Mouse (Mus musculus) adrenal gland, adult (tissue): ENCODE measurements around the gene Slc30a10.

ENCODE experiments used
- DNase-seq, 2 experiments: peaks; one replicate each; pipeline ENCODE4 v3.0.0; 2022 to 2023; ENCODE audit warnings: low spot score in 1 of 2; ENCODE audit not compliant: inconsistent age in 2 of 2

Gene Slc30a10

GRCm38 (mm10) chr1:185460096-185460495 lies 5.4 kb downstream of the Slc30a10 start:
- DNase-seq, result no peak

- no peak for DNase-seq
These were observed 8.2 kb downstream of the Slc30a10 start for GRCm38 (mm10) chr1:185462889-185463288.

GRCm38 (mm10) chr1:185469551-185470021 lies 14.9 kb downstream of the Slc30a10 start:
- DNase-seq, result no peak

GRCm38 (mm10) chr1:185472025-185472720 lies 17.5 kb downstream of the Slc30a10 start:
- DNase-seq, result no peak

DNA sequence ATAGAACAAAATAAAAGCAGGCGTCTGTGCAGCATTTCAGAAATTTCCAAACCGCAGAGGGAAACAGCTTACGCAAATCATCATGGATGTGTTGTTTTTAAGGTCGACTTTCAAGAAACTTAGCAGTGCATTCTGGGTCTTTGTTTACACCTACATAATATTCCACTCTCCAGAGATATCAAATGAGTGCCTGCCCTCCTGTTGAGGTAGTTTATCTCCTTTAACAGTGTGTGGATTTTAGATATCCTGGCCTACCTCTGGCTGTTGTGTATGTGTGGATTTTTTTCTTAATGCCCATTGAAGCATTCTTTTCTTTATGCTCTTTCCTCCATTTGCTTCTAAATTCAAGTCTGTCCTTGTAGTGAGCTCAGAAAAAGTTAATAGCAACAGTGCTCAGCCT lies 18.1 kb downstream of the Slc30a10 start:
- DNase-seq, result no peak

- DNase-seq, result no peak
These were observed 18.8 kb downstream of the Slc30a10 start for GRCm38 (mm10) chr1:185473437-185473836.

DNA sequence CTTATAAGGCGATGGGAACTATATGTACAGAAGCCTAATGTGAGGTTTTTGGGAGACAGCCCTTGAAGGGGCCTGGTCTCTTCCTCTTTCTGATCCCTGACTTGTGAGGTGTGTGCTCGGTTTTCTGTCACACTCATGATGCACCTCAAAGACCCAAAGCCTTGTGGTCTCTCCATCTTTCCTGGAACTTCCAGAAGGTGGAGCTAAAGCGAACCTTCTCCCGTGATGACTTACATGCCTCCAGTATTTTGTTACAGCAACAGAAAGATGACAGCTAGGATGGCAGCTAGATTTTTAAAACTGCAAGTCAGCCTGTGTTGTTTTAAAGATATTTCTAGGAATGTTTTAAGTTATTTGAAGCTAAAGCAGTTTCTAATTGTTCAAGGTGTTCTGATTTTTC lies 25.2 kb downstream of the Slc30a10 start:
- DNase-seq, result no peak

DNA sequence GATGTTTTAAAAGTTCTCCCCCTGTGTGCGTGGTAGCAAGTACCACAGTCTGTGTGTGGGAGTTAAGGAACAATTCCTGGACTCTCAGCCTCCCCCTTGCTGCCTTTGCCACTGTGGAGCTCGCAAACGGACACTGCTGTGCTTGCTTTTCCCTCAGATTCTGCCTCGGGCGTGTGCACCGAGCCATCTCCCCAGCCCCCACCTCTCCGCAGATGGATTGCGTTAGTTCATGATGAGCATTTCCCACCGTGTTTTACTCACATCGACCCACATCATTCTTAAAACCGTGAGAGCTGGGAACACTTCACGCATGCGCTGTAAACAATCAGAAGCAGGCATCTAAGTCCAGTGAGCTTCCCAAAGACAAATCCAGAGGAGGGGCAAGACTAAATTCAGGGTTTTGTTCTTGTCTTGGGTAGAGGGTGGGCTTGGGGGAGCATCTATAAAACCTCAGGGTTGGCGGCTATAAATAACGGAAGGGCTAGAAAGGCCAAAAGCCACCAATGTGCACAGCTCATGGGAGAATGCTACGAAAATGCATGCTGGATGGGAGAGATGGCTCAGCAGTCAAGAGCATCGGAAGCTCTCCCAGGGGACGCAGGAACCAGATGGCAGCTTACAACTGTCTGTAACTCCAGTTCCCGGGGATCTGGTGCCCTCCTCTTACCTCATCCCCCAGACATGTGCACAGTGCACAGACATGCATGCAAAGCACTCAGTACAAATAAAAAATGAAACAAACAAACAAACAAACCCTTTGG lies 27.5 kb downstream of the Slc30a10 start:
- DNase-seq, result no peak

DNA sequence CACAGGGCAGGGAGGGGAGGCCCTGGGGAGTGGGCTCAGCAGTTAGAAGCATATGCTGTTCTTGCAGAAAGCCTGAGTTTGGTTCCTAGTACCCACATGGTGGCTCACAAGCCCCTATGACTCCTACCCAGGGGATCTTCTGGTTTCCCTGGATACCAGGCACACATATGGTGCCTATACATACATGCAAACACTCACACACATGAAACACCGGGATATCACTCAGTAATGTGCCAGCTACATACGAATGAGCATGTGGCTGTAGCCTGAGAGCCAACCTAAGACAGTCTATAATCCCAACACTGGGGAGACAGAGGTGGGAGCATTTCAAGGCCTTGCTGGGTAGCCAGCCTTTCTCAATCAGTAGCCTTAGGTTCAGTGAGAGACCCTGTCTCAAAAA lies 28.1 kb downstream of the Slc30a10 start:
- DNase-seq, result no peak

- DNase-seq, result no peak
These were observed 28.9 kb downstream of the Slc30a10 start for GRCm38 (mm10) chr1:185483356-185484057.

DNA sequence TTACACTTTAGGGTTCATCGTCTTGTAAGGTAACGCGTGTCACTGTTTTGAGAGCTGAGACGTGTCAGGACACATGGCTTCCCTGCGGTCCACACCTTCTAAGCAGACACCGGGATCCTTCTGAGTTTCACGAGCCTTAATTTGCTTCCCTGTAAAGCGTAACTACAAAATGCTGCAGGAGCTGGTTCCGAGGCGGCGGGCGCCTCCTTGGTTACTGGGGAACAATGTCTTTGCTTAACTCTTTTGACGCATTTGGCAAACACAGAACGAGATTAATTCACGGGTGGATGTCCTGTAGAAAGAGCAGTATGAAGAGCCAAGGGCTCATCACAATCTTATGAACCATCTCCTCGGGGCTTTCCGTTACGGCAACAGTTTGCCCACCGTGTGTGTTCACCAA lies 29.6 kb downstream of the Slc30a10 start:
- DNase-seq, result no peak

GRCm38 (mm10) chr1:185489893-185490292 lies 35.2 kb downstream of the Slc30a10 start:
- DNase-seq, result no peak

GRCm38 (mm10) chr1:185490603-185491002 lies 36.0 kb downstream of the Slc30a10 start:
- DNase-seq, result no peak

DNA sequence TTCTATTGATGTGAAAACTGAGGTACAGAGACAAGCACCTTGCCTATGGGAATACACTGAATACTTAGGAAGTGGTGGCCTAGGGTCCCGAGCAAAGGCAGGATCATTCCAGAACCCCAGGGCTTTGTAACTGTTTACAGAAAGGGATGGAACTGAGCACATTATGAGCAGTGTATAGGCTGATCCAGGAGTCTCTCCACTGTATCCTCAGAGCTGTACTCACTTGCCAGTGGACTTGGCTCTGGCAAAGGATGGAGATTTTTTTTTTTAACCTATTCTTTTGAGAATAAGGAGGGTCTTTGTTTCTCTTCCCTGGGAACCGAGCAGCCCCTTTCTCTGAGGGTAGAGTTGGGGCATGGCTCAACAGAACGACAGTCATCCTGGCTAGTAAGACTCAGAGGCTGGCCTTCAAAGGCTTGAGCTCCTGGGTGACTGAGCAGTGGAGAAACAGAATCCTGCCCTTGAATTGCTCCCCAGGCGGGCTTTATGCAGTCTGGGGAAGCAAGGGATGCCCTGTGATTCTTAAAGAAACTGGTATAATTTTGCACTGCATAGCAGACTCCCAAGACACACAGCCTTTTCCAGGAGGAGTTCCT lies 38.9 kb downstream of the Slc30a10 start:
- no peak for DNase-seq

DNA sequence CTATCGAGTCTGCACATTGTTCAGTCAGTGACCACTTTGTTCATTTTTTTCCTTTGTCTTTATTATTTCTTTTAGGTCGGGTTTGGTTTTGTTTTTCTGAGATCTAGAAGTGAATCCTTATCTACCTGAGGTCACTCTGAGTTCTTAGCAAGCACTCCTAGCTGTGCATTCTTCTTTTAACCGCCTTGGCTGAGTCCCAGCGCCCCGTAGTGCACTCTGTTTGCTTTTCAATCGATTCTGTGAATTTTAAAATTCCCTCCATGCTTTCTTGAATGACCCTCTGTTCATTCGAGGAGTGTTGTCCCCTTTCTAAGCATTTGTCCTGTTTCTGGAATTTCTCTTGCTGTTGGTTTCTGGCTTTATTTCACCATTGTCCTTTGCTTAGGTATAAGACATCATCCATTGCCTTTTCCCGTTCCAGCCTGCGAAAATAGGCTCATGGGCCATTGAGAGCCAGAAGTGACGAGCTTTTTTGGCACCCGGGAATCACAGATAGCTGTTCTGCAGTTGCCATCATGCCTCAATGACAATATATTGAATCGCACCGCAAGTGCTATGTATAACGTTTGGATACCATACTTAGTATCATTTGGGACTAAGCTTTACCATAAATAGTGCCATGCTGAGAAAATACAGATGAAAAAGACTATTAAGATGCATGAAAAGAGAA lies 42.3 kb downstream of the Slc30a10 start:
- no peak for DNase-seq

DNA sequence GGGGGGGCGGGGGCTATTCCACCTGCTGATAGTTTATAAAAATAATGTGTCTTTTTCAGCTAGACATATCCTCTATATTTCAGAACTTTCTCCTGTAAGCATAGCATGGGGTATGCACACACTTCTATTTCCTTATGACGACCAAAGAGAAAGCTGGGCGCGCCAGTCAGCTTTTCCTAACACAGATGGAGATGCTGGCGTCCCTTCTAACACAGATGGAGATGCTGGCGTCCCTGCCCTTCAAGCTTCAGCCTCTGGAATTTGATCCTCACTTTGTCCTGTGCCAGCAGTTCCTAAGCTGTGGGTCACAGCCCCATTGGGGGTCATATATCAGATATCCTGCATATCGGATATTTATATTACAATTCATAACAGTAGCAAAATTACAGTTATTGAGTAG lies 46.0 kb downstream of the Slc30a10 start:
- no peak for DNase-seq

- DNase-seq, result peak in 1 of 2 experiments; percentile 58
These were observed 47.2 kb downstream of the Slc30a10 start for GRCm38 (mm10) chr1:185501801-185502340.

- DNase-seq, result no peak
These were observed 47.9 kb downstream of the Slc30a10 start for GRCm38 (mm10) chr1:185502550-185502949.

GRCm38 (mm10) chr1:185509042-185509441 lies 54.4 kb downstream of the Slc30a10 start:
- DNase-seq, result no peak

DNA sequence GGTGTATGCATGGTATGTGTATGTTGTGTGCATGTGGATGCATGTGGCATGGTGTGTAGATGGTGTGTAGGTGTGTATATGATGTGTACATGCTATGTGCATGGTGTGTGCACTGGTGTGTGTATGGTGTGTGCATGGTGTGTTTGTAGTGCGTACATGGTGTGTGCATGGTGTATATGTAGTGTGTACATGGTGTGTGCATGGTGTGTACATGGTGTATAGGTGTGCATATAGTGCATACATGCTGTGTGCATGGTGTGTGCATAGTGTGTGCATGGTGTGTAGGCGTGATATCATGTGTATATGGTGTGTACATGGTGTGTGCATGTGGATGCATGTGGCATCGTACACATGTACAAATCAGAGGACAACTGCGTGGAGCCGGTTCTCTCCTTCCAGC lies 56.7 kb downstream of the Slc30a10 start:
- DNase-seq, result no peak
